Mouse (Mus musculus) MEL (cell line): ENCODE data around the gene Sema5a. TPM values are rescaled to one million over a fixed set of nuclear protein-coding genes. Genes with fewer than 3 reads are reported as not detected.

Source experiments
- DNase-seq: peaks from one replicate; pipeline ENCODE4 v3.0.0; 2011; ENCODE audit warnings: low read depth, low spot score
- H3K27ac ChIP-seq: 2 replicates; pipeline ENCODE4 v1.5.1; 2012; ENCODE audit warnings: low read depth, mild to moderate bottlenecking, control low read depth, low read length, moderate library complexity; ENCODE audit not compliant: control insufficient read depth
- H3K27me3 ChIP-seq, 2 experiments: fragments of 150-350 bp in 1 of 2; sonication (generic) in 1 of 2; 2 replicates each; pipeline ENCODE4 v1.6.1; 2012; ENCODE audit warnings: low read length in 2 of 2, mild to moderate bottlenecking in 2 of 2, improper control_type of control experiment in 1 of 2, moderate library complexity in 1 of 2; ENCODE audit not compliant: insufficient read depth in 2 of 2, control insufficient read depth in 1 of 2
- H3K36me3 ChIP-seq, 2 experiments: 2 replicates each; pipeline ENCODE4 v1.6.1; 2012 to 2014; ENCODE audit warnings: low read length in 2 of 2, improper control_type of control experiment in 1 of 2, inconsistent platforms in 1 of 2, mild to moderate bottlenecking in 1 of 2; ENCODE audit not compliant: insufficient read depth in 2 of 2, control insufficient read depth in 1 of 2
- H3K4me1 ChIP-seq, 2 experiments: fragments of 150-350 bp in 1 of 2; sonication (generic) in 1 of 2; 2 replicates each; pipeline ENCODE4 v1.6.1; 2012; ENCODE audit warnings: low read length in 2 of 2, improper control_type of control experiment in 1 of 2, mild to moderate bottlenecking in 1 of 2; ENCODE audit not compliant: insufficient read depth in 2 of 2, control insufficient read depth in 1 of 2
- H3K4me3 ChIP-seq, 2 experiments: fragments of 150-350 bp in 1 of 2; sonication (generic) in 1 of 2; 2 replicates each; pipeline ENCODE4 v1.5.1; 2012; ENCODE audit warnings: low read depth in 2 of 2, low read length in 2 of 2, mild to moderate bottlenecking in 2 of 2, moderate library complexity in 2 of 2, control low read depth in 1 of 2, improper control_type of control experiment in 1 of 2; ENCODE audit not compliant: control insufficient read depth in 1 of 2, insufficient read depth in 1 of 2
- H3K79me2 ChIP-seq: 2 replicates; pipeline ENCODE4 v1.6.1; 2012; ENCODE audit warnings: mild to moderate bottlenecking, low read length, moderate library complexity; ENCODE audit not compliant: control insufficient read depth, poor library complexity, insufficient read depth
- H3K9ac ChIP-seq: 2 replicates; pipeline ENCODE4 v1.6.1; 2012; ENCODE audit warnings: low read depth, mild to moderate bottlenecking, control low read depth, low read length, moderate library complexity; ENCODE audit not compliant: control insufficient read depth, poor library complexity, severe bottlenecking
- H3K9me3 ChIP-seq: fragments of 150-350 bp; sonication (generic); replicated peaks from 2 replicates; pipeline ENCODE4 v1.6.1; 2012; ENCODE audit warnings: mild to moderate bottlenecking, low read length, improper control_type of control experiment, moderate library complexity; ENCODE audit not compliant: insufficient read depth
- BHLHE40 ChIP-seq: IDR thresholded peaks from 2 replicates; pipeline ENCODE4 v1.6.1; 2012; ENCODE audit warnings: low read depth, mild to moderate bottlenecking, inconsistent platforms, low read length, improper control_type of control experiment, borderline replicate concordance
- CHD2 ChIP-seq: IDR thresholded peaks from 2 replicates; pipeline ENCODE4 v1.6.1; 2011; ENCODE audit warnings: low read length, improper control_type of control experiment
- CTCF ChIP-seq, 3 experiments: IDR thresholded peaks in 2 of 3; conservative IDR thresholded peaks in 1 of 3; 2 replicates each; pipeline ENCODE4 v1.5.1; 2011 to 2012; ENCODE audit warnings: low read length in 3 of 3, low read depth in 2 of 3, mild to moderate bottlenecking in 2 of 3, improper control_type of control experiment in 1 of 3, inconsistent platforms in 1 of 3, mixed read lengths in 1 of 3, moderate library complexity in 1 of 3; ENCODE audit not compliant: control insufficient read depth in 1 of 3, insufficient read depth in 1 of 3, poor library complexity in 1 of 3, severe bottlenecking in 1 of 3
- E2F4 ChIP-seq: IDR thresholded peaks from 2 replicates; pipeline ENCODE4 v1.6.1; 2011; ENCODE audit warnings: low read depth, low read length, improper control_type of control experiment, borderline replicate concordance
- EP300 ChIP-seq, 2 experiments: IDR thresholded peaks; 2 replicates each; pipeline ENCODE4 v1.6.1; 2011; ENCODE audit warnings: improper control_type of control experiment in 2 of 2, low read length in 2 of 2, low read depth in 1 of 2, mild to moderate bottlenecking in 1 of 2
- GABPA ChIP-seq: IDR thresholded peaks from 2 replicates; pipeline ENCODE4 v1.6.1; 2012; ENCODE audit warnings: low read depth, mild to moderate bottlenecking, inconsistent platforms, low read length, improper control_type of control experiment, moderate library complexity
- GATA1 ChIP-seq: IDR thresholded peaks from 2 replicates; pipeline ENCODE4 v1.6.1; 2011; ENCODE audit warnings: low read depth, low read length, improper control_type of control experiment
- HCFC1 ChIP-seq: IDR thresholded peaks from 2 replicates; pipeline ENCODE4 v1.6.1; 2012; ENCODE audit warnings: low read depth, mild to moderate bottlenecking, inconsistent platforms, low read length, improper control_type of control experiment, moderate library complexity
- JUND ChIP-seq: IDR thresholded peaks from 2 replicates; pipeline ENCODE4 v1.6.1; 2011; ENCODE audit warnings: low read depth, mild to moderate bottlenecking, improper control_type of control experiment, low read length
- MAX ChIP-seq: IDR thresholded peaks from 2 replicates; pipeline ENCODE4 v1.6.1; 2011; ENCODE audit warnings: low read length, improper control_type of control experiment
- MAZ ChIP-seq: IDR thresholded peaks from 2 replicates; pipeline ENCODE4 v1.6.1; 2012; ENCODE audit warnings: low read depth, mild to moderate bottlenecking, inconsistent platforms, low read length, improper control_type of control experiment
- MEF2A ChIP-seq: IDR thresholded peaks from 2 replicates; pipeline ENCODE4 v1.6.1; 2014; ENCODE audit warnings: low read depth, mild to moderate bottlenecking, inconsistent platforms, low read length, improper control_type of control experiment; ENCODE audit not compliant: poor library complexity, insufficient replicate concordance, severe bottlenecking; ENCODE audit errors: extremely low read depth
- MXI1 ChIP-seq: IDR thresholded peaks from 2 replicates; pipeline ENCODE4 v1.6.1; 2011; ENCODE audit warnings: mild to moderate bottlenecking, low read depth, low read length, improper control_type of control experiment
- MYB ChIP-seq: IDR thresholded peaks from 2 replicates; pipeline ENCODE4 v1.6.1; 2011; ENCODE audit warnings: mild to moderate bottlenecking, low read depth, low read length, improper control_type of control experiment
- NRF1 ChIP-seq: IDR thresholded peaks from 2 replicates; pipeline ENCODE4 v1.6.1; 2014; ENCODE audit warnings: low read depth, mild to moderate bottlenecking, inconsistent platforms, low read length, improper control_type of control experiment, moderate library complexity; ENCODE audit not compliant: poor library complexity, insufficient read depth, severe bottlenecking
- POLR2AphosphoS2 ChIP-seq: IDR thresholded peaks from 2 replicates; pipeline ENCODE4 v1.6.1; 2011; ENCODE audit warnings: low read length, improper control_type of control experiment
- RAD21 ChIP-seq: IDR thresholded peaks from 2 replicates; pipeline ENCODE4 v1.6.1; 2011; ENCODE audit warnings: mild to moderate bottlenecking, low read depth, low read length, improper control_type of control experiment
- TAL1 ChIP-seq: IDR thresholded peaks from 2 replicates; pipeline ENCODE4 v1.6.1; 2012; ENCODE audit warnings: mild to moderate bottlenecking, inconsistent platforms, low read length, moderate library complexity, mixed read lengths
- TBP ChIP-seq: IDR thresholded peaks from 2 replicates; pipeline ENCODE4 v1.8.0; 2011; ENCODE audit warnings: low read depth, low read length, improper control_type of control experiment
- USF1 ChIP-seq: IDR thresholded peaks from 2 replicates; pipeline ENCODE4 v1.6.1; 2014; ENCODE audit warnings: low read depth, mild to moderate bottlenecking, inconsistent platforms, low read length, improper control_type of control experiment, moderate library complexity
- ZC3H11A ChIP-seq: IDR thresholded peaks from 2 replicates; pipeline ENCODE4 v1.6.1; 2012; ENCODE audit warnings: low read depth, mild to moderate bottlenecking, inconsistent platforms, low read length, improper control_type of control experiment
- ZKSCAN1 ChIP-seq: IDR thresholded peaks from 2 replicates; pipeline ENCODE4 v1.6.1; 2012; ENCODE audit warnings: low read depth, mild to moderate bottlenecking, inconsistent platforms, low read length, improper control_type of control experiment, moderate library complexity
- ZMIZ1 ChIP-seq: IDR thresholded peaks from 2 replicates; pipeline ENCODE4 v1.6.1; 2012; ENCODE audit warnings: low read depth, mild to moderate bottlenecking, inconsistent platforms, low read length, improper control_type of control experiment, moderate library complexity
- polyA plus RNA-seq, 2 experiments: library from polyadenylated mRNA; stranded (reverse) in 1 of 2; unstranded in 1 of 2; fragments of >175 nt in 1 of 2; fragments of >200 nt in 1 of 2; gene quantifications; 2 replicates each; pipeline versions ENCODE4 v1.2.1 to v1.2.4; 2012; ENCODE audit warnings: low replicate concordance in 2 of 2, low read depth in 1 of 2; ENCODE audit not compliant: insufficient read length in 2 of 2, insufficient read depth in 1 of 2, missing spikeins in 1 of 2
- total RNA-seq: library from RNA; depleted of rRNA; stranded (reverse); fragments of 300-350 nt; gene quantifications from 2 replicates; pipeline ENCODE4 v1.2.3, GENCODE M21; 2012

Gene Sema5a
- total and polyA plus RNA-seq, 3 experiments, result not detected

GRCm38 (mm10) chr15:32574327-32574726 lies 329.7 kb downstream of the Sema5a start:
- no peak for DNase-seq

GRCm38 (mm10) chr15:32575212-32575611 lies 330.6 kb downstream of the Sema5a start:
- no peak overlapping the region for H3K4me3 ChIP-seq
- H3K9me3 ChIP-seq, result no peaks in the 10 kb centered on the region
- H3K9ac ChIP-seq, result no peak overlapping the region
- H3K36me3 ChIP-seq, result no peaks in the 10 kb centered on the region
- DNase-seq, result no peak
- H3K27me3 ChIP-seq, result no peaks in the 10 kb centered on the region
- H3K27ac ChIP-seq, result no peak overlapping the region
- TF ChIP-seq HCFC1 (no peak), MAZ (no peak), BHLHE40 (no peak), CTCF (IDR thresholded peaks at IDR 0.05 in 2 of 3, conservative IDR thresholded peaks at IDR 0.05 in 1 of 3; ENCODE audit: control insufficient read depth in 1 of 3, insufficient read depth in 1 of 3, low read depth in 2 of 3, low read length in 3 of 3, poor library complexity in 1 of 3, severe bottlenecking in 1 of 3) (no peak), MAX (no peak), TAL1 (no peak), JUND (no peak), POLR2AphosphoS2 (no peak), MXI1 (no peak), USF1 (no peak), ZMIZ1 (no peak), RAD21 (no peak)
- H3K79me2 ChIP-seq, result no peaks in the 10 kb centered on the region
- no peaks in the 10 kb centered on the region for H3K4me1 ChIP-seq

More at GRCm38 (mm10) chr15:32574327-32574726, 329.7 kb downstream of the Sema5a start:
- Histone ChIP-seq H3K36me3 (no peaks in the 10 kb centered on the region), H3K4me3 (no peak overlapping the region), H3K79me2 (no peaks in the 10 kb centered on the region), H3K4me1 (no peaks in the 10 kb centered on the region), H3K9me3 (no peaks in the 10 kb centered on the region), H3K9ac (no peak overlapping the region), H3K27ac (no peak overlapping the region), H3K27me3 (no peaks in the 10 kb centered on the region)
- TF ChIP-seq ZMIZ1 (no peak), GATA1 (no peak), TBP (no peak), MYB (no peak)

- H3K9ac ChIP-seq, result no peak overlapping the region
- no peaks in the 10 kb centered on the region for H3K79me2 ChIP-seq
- no peak for DNase-seq
- H3K4me3 ChIP-seq, result no peak overlapping the region
- H3K27me3 ChIP-seq, result no peaks in the 10 kb centered on the region
- no peak overlapping the region for H3K27ac ChIP-seq
- TF ChIP-seq E2F4, result no peak
- no peak for TF ChIP-seq MYB
- TF ChIP-seq MXI1, result no peak
- TF ChIP-seq MEF2A, result no peak
- TF ChIP-seq CHD2, result no peak
- TF ChIP-seq RAD21, result no peak
- TF ChIP-seq ZC3H11A, result no peak
- no peak for TF ChIP-seq NRF1
- no peak for TF ChIP-seq ZKSCAN1
- TF ChIP-seq GABPA, result no peak
- TF ChIP-seq GATA1, result no peak
- TF ChIP-seq EP300 (IDR thresholded peaks at IDR 0.05; ENCODE audit: low read depth in 1 of 2, low read length in 2 of 2), result no peak
- TF ChIP-seq, all 39 proteins: peak for 0
- no peaks in the 10 kb centered on the region for H3K9me3 ChIP-seq
- no peaks in the 10 kb centered on the region for H3K4me1 ChIP-seq
- H3K36me3 ChIP-seq, result no peaks in the 10 kb centered on the region
These were observed 334.7 kb downstream of the Sema5a start for GRCm38 (mm10) chr15:32579351-32579750.
